Mouse (Mus musculus) cerebellum, adult 11 months (tissue): ENCODE results near the gene Pcgf3.
"Not testable (repeated sequence)": the region's sequence is repeated elsewhere in the genome, so short reads cannot be mapped to it uniquely, and the experiment has no call there.

Experiments used
- DNase-seq: peaks from one replicate; pipeline ENCODE4 v3.0.0; 2022

The Pcgf3 gene

DNA sequence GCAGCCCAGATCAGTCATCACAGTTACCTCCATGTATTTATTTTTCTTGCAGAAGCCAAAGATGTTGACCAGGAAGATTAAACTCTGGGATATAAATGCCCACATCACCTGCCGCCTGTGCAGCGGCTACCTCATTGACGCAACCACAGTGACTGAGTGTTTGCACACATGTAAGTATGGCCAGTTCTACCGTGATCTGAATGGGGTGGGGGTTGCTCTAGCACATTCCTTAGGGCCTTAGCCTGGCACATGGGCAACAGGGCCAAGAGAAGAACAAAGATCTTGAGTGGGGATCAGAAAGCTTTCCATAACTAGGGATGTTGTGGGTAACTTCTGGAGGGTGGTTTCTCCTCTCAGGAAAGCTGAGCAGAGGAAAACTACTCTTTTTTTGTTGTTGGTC lies 12.7 kb downstream of the Pcgf3 start:
- DNase-seq, result no peak

DNA sequence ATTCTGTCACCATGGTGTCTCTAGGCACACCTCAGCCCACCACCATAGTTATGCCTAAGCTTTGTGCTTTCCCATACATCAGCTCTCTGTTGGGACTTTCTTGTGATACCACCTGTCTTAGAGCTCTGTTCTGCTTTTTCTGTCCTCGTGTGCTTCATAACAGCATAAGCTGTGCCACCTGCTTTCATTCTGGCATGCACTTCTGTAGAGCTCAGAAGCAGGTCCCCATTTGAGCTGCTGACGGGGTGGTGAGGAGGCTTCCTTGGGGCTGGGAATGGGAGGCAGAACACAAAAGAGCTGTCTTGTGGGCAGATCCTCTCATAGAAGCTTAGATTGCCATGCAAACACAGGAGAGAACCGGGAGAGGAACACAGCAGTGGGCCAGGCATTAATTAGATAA lies 14.9 kb downstream of the Pcgf3 start:
- DNase-seq, result no peak

DNA sequence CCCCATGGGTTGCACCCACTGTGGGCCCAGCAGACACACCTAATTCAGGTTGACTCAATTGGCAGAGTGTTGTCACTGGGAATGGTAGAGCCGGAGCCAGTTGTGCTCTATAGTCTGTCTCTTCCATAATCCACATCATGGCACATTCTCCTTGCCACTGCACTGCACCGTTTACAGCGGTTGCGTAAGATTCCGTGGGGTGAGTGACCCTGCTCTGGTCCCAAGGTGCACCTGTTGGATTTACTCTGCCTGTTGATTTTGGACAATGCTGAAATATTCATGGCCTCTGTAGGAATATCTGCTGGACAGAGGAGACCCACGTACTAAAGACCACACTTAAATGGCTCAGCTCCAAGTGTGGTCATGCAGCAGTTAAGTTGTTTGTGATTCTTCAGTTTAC lies 22.0 kb downstream of the Pcgf3 start:
- no peak for DNase-seq

DNA sequence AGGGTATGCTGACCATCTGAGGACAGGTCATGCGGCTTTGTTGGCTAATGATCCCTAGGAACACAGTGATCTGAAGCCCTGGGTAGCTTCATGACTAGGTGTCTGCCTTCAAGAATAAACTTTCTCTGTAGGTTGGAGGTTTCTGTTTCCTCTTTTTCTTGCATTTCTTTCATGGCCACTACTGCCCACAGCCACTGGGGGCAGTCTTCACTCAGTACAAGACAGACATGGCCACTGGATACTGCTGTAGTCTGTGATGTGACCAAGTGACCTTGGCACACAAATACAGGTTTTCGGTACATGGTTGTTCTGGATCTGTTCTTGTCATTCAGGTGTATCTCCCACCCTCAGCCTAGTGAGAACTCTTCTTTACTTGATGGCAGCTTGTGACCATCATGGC lies 24.2 kb downstream of the Pcgf3 start:
- DNase-seq, result peak; percentile 41

DNA sequence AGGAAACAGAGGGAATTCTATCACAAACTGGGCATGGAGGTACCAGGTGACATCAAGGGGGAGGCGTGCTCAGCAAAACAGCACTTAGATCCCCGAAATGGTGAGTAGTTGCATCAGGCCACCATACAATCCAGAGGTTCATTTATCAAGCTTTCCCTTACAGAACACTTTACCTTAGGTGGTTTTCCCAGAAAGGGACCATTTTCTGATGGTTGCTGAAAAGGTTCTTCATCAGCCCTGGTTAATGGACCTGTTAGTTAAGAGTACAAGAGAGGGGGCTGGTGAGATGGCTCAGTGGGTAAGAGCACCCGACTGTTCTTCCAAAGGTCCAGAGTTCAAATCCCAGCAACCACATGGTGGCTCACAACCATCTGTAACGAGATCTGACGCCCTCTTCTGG lies 25.1 kb downstream of the Pcgf3 start:
- not testable (repeated sequence) for DNase-seq

DNA sequence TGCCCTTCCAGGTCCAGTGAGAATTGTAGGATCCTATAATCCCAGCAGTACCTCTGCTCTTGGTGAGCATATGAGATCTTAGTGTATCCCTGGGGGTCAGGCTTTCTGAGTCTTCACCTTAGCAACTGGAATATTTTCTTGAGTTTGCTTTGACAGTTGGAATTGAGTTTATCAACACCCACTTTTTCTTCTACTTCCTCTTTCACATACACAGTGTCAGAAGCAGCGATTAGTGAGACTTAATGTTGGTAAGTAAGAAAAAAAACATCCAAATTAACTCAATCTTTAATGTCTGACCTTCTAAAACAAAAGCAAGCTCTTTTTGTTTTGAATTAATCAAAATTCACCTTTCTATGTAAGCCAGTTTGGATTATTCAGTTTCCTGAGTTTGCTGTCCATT lies 40.5 kb downstream of the Pcgf3 start:
- no peak for DNase-seq

DNA sequence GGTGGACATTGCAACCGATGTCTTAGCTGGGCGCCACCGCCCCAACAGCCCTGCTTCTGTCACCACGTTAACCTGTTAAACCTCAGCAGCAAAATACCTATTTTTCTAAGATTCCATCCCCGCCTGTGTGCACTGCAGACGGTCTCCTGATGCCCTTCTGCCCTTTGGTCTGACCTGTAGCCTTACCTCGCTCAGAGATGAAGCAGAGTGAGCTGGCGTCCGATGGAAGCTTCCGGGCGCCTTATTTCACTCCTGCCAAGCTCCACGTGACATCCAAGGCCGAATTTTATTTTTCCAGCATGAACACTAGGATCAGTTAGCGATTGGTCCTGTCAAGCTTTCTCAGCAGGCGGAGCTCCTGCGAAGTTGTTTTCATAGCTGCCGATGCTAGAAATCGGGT lies 41.3 kb downstream of the Pcgf3 start:
- DNase-seq, result no peak

DNA sequence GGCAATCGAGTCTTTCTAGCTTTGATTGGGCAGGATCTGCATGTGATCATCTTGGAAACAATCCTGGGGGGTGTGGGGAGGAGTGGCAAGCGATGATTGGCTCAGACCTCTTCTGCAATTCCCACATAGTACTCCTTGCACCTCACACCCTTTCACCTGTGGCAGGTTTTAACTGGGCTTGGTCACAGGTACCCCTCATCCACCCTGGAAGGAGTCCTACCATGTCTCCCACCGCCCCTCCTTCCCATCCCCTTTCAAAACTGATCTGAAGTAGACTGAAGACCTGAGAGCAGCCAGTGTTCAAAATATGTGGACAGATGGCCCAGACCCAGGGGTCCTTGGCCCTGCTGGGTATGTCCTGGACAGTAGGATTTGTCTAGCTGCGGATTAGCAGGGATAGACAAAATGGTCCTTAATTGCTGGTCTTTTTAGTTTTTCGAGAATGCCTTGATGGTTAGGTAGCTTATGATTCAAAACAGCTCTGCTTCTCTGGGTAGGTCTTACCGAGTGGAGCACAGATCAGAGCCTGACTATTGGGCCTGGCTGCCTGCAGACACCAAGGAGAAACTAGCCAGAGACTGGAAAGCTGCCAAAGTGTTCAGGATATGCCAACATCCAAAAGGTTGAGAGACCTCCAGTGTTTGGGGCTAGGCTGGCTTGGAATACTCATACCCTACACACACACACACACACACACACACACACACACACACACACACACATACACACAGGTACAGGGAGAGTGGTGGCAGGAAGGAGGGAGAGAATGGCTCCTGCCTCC lies 54.7 kb downstream of the Pcgf3 start:
- DNase-seq, result peak; percentile 70

DNA sequence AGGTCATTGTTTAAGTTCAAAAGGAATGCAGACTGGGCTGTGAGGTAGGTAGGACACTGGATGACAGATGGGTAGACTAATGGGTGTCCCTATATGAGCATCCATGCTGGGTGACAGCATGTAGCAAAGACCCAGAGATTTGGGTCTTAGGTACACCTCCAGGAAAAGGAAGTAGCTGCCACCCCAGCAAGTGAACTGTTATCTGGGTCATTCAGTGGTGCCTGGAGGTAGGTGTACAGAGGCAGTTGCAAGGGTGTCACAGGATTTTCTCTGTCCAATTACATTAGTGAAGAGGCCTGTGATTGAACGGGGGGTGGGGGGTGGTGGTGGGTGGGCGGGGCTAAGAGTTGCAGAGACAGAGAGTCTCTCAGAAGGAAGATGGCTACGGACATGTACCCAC lies 55.6 kb downstream of the Pcgf3 start:
- no peak for DNase-seq

DNA sequence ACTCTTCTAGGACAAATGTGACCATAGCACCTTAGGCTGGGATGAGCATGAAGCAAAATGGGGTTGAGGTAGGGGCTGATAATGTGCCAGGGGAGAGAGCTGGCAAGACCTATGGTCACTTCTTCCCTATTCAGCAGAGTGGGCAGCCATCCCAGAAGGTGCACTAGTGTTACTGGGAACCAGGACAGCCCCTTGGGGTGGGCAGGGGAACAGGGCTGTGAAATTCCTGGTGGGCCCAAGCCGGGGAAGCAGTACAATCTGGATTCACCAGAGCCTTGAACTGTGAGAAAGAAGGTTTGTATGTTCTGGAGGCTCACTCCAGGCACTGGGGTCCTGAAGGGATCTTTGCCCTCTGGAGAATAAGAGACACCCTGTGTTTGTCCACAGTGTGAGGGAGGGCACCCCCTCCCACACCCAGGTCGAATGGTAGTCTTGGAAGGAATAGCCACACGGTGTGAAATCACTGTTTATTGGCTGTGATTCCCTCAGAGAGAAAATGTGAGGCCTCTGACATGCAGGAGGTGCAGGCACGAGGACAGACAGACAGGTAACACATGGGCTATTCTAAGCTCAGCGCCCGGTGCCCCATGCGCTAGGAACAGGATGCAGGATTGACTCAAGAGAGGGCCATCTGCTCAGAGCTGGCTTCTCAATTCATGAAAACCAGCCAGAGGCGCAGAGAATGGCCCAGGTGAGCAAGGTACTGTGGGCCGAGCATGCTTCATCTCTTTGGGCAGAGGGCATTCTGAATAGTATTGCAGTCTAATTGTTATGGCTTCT lies 57.3 kb downstream of the Pcgf3 start:
- DNase-seq, result peak; percentile 65

DNA sequence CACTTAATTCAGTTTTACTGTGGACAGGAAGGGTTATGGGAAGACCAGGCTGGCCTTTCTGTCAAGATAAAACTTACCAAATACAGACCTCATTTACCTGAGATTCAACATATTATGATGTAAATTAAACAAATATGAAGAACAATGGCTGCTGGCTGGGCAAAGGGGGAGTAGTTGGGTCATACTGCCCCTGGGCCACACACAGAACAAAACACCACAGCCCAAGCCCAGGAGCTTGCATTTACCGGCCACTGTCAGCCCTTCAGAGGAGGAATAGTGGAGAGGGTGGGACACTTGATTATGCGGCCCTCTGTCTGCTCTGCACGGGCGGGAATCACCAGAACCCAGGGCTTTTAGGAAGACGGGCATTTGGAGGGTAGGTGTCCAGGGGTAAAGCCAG lies 57.9 kb downstream of the Pcgf3 start:
- DNase-seq, result no peak

DNA sequence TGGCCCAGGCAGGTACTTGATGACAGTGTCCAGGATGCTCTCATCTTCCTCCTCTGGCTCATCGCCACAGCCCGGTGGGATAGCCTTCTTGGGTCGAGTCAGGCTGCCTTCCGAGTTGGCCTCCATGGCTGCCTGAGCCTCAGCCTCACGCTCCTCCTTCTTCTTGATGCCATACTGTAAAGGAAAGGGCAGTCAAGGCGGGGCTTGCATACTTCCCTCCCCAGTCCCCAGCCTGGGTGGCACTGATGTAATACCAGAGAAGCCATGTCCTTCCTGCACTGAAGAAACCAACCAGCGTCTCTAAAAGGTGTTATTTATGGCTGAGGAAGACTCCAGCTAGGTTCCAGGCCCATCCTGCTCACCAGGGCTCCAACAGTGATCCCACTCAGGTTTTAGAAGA lies 59.1 kb downstream of the Pcgf3 start:
- DNase-seq, result no peak

DNA sequence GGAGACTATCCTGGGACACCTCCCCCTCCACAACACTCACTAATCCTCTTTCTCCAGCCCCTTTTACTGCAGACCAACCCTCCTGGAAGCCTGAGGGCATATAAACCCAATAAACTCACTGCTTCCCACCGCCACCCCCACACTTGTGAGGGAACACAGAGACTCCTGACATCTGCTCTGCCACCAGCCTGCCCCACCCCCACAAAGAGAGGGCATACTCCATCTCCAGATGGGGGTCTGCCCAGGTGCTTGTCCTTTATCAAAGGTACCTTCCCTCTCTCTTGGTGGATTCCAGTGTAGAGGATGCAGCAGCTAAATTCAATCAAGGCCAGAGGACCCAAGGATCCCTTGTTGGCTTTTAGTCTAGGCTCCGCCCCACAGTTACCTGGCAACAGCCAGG lies 60.0 kb downstream of the Pcgf3 start:
- DNase-seq, result no peak

DNA sequence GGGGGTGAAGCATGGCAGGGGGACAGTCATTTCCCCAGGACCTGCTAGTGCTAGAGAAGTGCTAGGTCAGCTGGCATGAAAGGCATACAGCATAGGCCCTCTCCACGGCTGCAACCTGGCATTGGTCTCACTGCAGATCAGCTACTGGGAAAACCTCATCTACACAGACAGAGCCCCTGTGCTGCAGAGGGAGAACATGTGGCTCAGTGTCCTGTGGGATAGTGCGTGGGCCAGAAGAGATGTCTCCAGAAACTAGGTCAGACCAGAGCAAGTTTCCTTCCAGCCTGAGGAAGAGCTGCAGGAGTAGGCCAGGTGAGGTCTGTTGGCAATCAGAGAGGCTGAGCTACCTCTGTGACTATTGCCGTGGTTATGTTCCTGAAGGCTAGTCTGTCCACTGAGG lies 60.9 kb downstream of the Pcgf3 start:
- no peak for DNase-seq

DNA sequence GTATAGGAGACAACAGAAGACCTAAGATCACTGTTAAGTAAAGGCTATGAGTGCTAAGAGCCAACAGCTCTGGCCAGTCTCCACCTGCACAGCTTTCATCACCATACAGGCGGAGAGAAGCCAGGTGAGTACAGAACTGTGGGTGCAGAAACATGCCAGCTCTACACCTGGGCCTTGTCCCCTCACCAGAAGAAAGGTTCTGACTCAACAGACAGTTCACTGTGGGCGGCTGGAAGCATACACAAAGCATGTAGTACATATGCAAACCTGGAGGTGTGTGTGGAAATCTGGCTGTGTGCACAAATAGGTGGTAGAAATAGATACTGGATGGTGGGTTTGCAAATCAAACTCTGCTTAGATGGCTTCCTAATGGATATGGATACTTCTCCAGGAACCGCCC lies 61.6 kb downstream of the Pcgf3 start:
- no peak for DNase-seq

DNA sequence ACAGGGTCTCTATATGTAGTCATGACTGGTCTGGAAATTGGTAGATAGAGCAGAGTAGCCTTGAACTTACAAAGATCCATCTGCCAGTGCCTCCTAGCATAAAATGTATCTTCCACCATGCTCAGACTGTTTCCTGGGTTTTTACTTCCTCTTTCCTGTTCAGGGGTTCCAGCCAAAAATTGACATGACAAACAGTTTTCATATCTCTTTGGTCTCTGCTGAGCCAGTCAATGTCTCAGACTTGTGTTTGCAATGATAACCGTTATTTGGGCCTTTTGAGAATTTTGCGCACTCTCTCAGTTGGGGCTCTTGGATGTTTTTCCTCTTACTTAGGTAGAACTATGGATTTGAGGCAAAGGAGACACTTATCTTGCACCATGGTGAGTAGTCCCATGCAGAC lies 73.2 kb downstream of the Pcgf3 start:
- DNase-seq, result no peak

DNA sequence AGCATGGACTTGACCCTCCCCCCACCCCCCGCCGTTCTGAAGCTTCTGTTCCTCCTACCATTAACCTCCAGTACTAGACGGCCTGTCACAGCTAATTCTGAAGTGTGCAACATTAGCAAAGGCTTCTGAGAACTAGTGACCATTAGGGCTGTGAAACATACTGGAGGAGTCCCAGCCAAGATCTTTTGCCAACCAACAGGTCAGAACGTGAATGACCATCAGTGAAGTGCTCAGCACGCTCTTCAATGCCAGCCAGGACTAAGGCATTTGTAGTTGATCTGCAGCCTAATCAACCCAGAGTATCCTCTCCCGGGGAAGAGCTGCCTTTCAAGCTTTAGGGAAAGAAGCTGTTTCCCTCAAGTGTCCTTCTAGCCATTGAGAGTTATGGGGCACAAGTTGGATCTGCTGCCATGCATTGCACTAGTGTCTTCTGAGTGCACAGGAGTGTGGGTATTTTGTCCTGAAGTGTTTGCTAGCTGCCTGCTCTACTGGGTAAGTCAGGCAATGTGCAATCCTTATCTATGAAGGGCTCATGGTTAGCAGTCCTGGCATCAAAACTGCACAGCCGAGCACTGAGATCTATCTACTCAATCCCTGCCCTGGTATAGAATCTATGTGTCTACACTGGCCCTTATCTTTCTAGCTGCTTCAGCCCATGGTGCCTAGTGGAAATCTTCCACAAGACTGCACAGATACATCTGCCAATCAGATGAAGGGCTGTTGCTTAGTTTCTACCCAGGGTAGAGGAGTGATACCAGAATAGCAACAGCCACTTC lies 82.7 kb downstream of the Pcgf3 start:
- DNase-seq, result no peak

DNA sequence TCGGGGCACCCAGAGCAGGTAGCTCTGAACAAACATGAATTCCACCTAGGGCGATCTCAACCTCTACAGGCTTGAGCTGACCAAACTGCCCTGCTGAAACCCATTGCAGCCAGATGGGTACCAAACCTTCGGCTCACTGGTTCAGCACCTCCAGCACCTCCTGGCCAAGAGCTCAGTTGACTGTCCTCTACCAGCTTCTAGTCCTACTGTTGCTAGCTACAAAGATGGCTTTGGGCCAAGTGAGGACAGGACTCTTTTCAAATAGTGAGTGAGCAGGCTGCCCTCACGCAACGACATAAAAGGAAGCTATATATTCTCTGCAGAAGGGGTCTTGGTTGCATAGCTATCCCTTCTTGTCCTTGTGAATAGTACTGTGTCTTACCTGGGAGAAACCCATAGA lies 86.6 kb downstream of the Pcgf3 start:
- DNase-seq, result no peak

DNA sequence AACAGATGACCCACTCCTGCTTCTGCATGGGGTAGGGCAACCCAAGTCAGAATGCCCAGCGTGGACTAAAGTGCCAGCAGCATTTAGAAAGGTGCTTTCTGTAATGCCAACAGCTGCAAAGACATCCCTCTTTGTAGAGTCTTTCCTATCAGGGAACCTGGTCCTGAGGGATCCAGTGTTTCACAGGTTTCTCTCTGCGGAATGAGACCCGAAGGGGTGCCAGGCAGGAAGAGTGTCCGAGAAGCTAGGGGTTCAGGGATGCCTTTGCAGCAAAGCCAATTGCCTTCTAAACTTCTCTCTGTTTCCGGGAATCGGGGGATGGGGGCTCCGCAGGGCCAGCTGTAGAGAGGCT lies 88.1 kb downstream of the Pcgf3 start:
- no peak for DNase-seq

DNA sequence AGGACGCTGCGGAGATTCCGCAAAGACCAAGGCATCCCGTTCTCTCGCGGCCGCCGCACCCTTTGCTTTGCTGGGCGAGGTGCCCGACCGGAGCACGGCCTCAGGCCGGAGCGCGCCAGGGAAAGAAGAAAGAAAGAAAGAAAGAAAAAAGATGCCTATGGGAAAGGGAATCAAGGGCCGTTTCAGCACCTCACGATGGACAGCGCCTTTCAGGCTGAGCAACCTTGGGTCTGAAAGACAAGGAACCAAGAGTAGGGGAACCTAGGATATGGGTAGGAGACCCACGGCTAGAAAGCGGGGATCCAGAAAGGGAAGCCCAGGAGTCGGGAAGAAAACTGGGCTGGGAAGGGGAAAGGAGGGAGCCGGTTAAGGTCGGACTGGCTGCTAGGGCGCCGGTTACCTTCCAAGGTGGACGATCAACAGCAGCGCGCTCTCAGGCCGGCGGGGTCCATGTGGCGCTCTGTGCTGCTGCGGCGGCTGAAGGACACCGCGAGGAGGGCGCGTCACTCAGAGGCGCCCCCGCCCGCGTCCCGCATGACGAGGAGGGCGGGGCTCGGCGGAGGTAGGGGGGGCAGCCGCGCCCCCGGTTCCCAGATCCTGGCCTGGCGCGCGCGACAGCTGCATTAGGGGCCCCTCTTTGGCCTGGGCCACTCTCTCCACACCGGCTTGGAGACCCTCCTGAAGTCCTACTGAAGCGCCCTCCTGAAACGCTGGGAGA lies 88.6 kb downstream of the Pcgf3 start, which contains the start of gene Cplx1:
Gene Cplx1 (minus strand): TSS at position 536 of the 718 bp plus-strand sequence.
- DNase-seq, result peak; percentile 81

DNA sequence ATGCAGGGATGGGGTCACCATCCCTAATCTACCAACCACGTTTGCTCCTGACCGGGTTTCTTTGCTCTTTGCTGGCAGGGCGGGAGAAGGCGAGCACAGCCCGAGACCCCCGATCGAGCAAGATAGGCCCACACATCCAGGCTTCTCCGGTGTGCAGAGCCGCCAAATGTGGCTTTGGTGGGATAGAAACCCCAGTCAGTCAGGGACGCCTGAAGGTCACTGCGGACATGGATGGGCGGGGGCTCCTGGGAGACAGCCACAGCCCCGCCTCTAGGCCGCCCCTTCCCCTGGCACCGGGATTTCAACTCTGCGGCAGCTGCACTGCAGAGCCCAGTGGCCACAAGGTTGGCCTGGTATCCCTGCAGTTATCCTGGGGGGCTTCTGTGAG lies 89.2 kb downstream of the Pcgf3 start:
- DNase-seq, result no peak

DNA sequence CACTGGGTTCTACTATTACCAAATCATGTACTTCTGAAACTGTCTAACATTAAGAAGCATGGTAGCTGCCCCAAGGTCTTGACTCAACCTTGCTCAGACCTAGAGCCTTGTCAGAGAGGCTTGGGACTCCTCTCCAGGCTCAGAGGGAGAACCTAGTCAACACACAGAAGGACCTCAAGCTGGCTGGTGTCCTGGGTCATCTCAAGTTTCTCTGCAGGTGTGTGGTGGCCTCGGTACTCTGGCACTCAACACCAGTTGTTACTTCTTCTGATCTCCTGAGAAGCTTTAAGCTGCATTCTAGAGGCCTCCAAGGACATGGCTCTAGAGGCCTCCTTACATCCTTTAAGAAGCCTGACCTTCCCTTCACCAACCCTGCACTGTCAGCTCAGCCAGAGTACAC lies 93.0 kb downstream of the Pcgf3 start:
- DNase-seq, result no peak
